16 mouse cellular contexts compared by ENCODE assay signal in genomic region chr1:155351527-155351926, GRCm38 (mm10).
A peak's percentile ranks its signal among the peaks of the same experiment; 100 is the strongest.
DNase-seq lines count a peak whose midpoint lies in the region; ATAC-seq and TF ChIP-seq lines count a peak whose summit lies in the region.
"Had no signal": no experiment of that assay in that cellular context is flagged by ENCODE, and none has a peak within 500 bp of the region (broad histone marks: within the 10 kb centered on the region; RNA-seq: fewer than 3 reads in every experiment).

No protein-coding gene starts in this region.

- ATAC-seq in forebrain, embryonic 15.5 days (replicated peaks): no peak
- ATAC-seq in forebrain, embryonic 12.5 days (ENCODE audit: low FRiP score): no peak
- peak; percentile 46; the same call in 1 of the 2 replicates for ATAC-seq in granulocyte monocyte progenitor cell, adult 5-6 weeks (replicated peaks; ENCODE audit: poor library complexity, severe bottlenecking)
- ATAC-seq in megakaryocyte, adult 5-6 weeks (ENCODE audit: poor library complexity, severe bottlenecking): peak; percentile 88

- TF ChIP-seq CTCF in MEL (IDR thresholded peaks at IDR 0.05 in 2 of 3, conservative IDR thresholded peaks at IDR 0.05 in 1 of 3; ENCODE audit: control insufficient read depth in 1 of 3, insufficient read depth in 1 of 3, low read depth in 2 of 3, low read length in 3 of 3, poor library complexity in 1 of 3, severe bottlenecking in 1 of 3): no peak

- no peak overlapping the region for H3K4me2 ChIP-seq in forebrain, embryonic 15.5 days (replicated peaks)
- H3K4me2 ChIP-seq in forebrain, embryonic 12.5 days: no peak overlapping the region
- H3K4me2 ChIP-seq: hindbrain, embryonic 15.5 days had no signal

- DNase-seq in MEL (ENCODE audit: low read depth, low spot score): peak; percentile 91
- DNase-seq in lung, postnatal 4 days: no peak
- no peak for DNase-seq in embryo, embryonic 10.5 days (ENCODE audit: low spot score)
- no peak for DNase-seq in heart, postnatal 14 days
- DNase-seq: cerebellum, adult 2 months; embryo, embryonic 11 days; kidney, adult 11 months; kidney, postnatal 4 days; lung, adult 18-20 months; lung, postnatal 36 days; thymus, postnatal 4 days had no signal

- intact Hi-C loops in heart, postnatal 14 days (cut with DNase I): no loop called here

- no peak overlapping the region for H3K4me3 ChIP-seq in forebrain, embryonic 15.5 days
- no peak overlapping the region for H3K4me3 ChIP-seq in forebrain, embryonic 12.5 days (replicated peaks)
- H3K4me3 ChIP-seq in MEL (ENCODE audit: control insufficient read depth in 1 of 2, insufficient read depth in 1 of 2, low read depth in 2 of 2, low read length in 2 of 2): peak overlapping the region; percentile 3 to 16
- H3K4me3 ChIP-seq: hindbrain, embryonic 15.5 days had no signal

- H3K9me3 ChIP-seq in forebrain, embryonic 15.5 days: no peaks in the 10 kb centered on the region
- no peaks in the 10 kb centered on the region for H3K9me3 ChIP-seq in forebrain, embryonic 12.5 days
- no peaks in the 10 kb centered on the region for H3K9me3 ChIP-seq in MEL (replicated peaks; ENCODE audit: insufficient read depth, low read length)
- H3K9me3 ChIP-seq: hindbrain, embryonic 15.5 days had no signal

- H3K4me1 ChIP-seq in forebrain, embryonic 15.5 days: peaks cover 13% of the 10 kb centered on the region
- no peaks in the 10 kb centered on the region for H3K4me1 ChIP-seq in forebrain, embryonic 12.5 days
- peaks cover 25 to 44% of the 10 kb centered on the region in 2 experiments for H3K4me1 ChIP-seq in MEL (ENCODE audit: control insufficient read depth in 1 of 2, insufficient read depth in 2 of 2, low read length in 2 of 2)
- H3K4me1 ChIP-seq: hindbrain, embryonic 15.5 days had no signal

- H3K9ac ChIP-seq in forebrain, embryonic 15.5 days (replicated peaks): no peak overlapping the region
- H3K9ac ChIP-seq in forebrain, embryonic 12.5 days: no peak overlapping the region
- peak overlapping the region; percentile 57 for H3K9ac ChIP-seq in MEL (ENCODE audit: control insufficient read depth, low read depth, low read length, poor library complexity, severe bottlenecking)
- H3K9ac ChIP-seq: hindbrain, embryonic 15.5 days had no signal

- TF ChIP-seq EP300 in MEL (IDR thresholded peaks at IDR 0.05; ENCODE audit: low read depth in 1 of 2, low read length in 2 of 2): peak; percentile 89 to 93

- H3K79me2 ChIP-seq in MEL (ENCODE audit: control insufficient read depth, insufficient read depth, low read length, poor library complexity): no peaks in the 10 kb centered on the region

- no peaks in the 10 kb centered on the region for H3K36me3 ChIP-seq in forebrain, embryonic 15.5 days
- H3K36me3 ChIP-seq in forebrain, embryonic 12.5 days (replicated peaks): no peaks in the 10 kb centered on the region
- peaks cover 0 to 60% of the 10 kb centered on the region in 2 experiments; a peak in 2 of 4 replicates for H3K36me3 ChIP-seq in MEL (ENCODE audit: control insufficient read depth in 1 of 2, insufficient read depth in 2 of 2, low read length in 2 of 2)
- H3K36me3 ChIP-seq: hindbrain, embryonic 15.5 days had no signal

- peak in 1 of 2 experiments; percentile 54; a peak in 2 of 4 replicates for TF ChIP-seq POLR2A in MEL (IDR thresholded peaks at IDR 0.05; ENCODE audit: control insufficient read depth in 1 of 2, insufficient read depth in 1 of 2, low read depth in 1 of 2, low read length in 2 of 2, poor library complexity in 1 of 2)

- H3K27ac ChIP-seq in forebrain, embryonic 15.5 days (replicated peaks): peak overlapping the region; percentile 25
- H3K27ac ChIP-seq in forebrain, embryonic 12.5 days: no peak overlapping the region
- H3K27ac ChIP-seq in MEL (ENCODE audit: control insufficient read depth, low read depth, low read length): peak overlapping the region; percentile 95
- H3K27ac ChIP-seq: hindbrain, embryonic 15.5 days had no signal

- 81% methylated on average over 4 of the region's 4 CpGs for WGBS in forebrain, embryonic 15.5 days
- WGBS in forebrain, embryonic 12.5 days: 90% methylated on average over 4 of the region's 4 CpGs

- TF ChIP-seq RAD21 in MEL (IDR thresholded peaks at IDR 0.05; ENCODE audit: low read depth, low read length): no peak

- H3K27me3 ChIP-seq in forebrain, embryonic 15.5 days: no peaks in the 10 kb centered on the region
- H3K27me3 ChIP-seq in forebrain, embryonic 12.5 days: no peaks in the 10 kb centered on the region
- no peaks in the 10 kb centered on the region for H3K27me3 ChIP-seq in MEL (ENCODE audit: control insufficient read depth in 1 of 2, insufficient read depth in 2 of 2, low read length in 2 of 2)
- H3K27me3 ChIP-seq: hindbrain, embryonic 15.5 days had no signal

TF ChIP-seq in MEL, 35 proteins besides CTCF, POLR2A, EP300 and RAD21:
- TF ChIP-seq MYB (IDR thresholded peaks at IDR 0.05; ENCODE audit: low read depth, low read length) (peak; percentile 94), TCF12 (IDR thresholded peaks at IDR 0.05; ENCODE audit: low read depth, low read length) (peak; percentile 78), MAX (IDR thresholded peaks at IDR 0.05; ENCODE audit: low read length) (no peak), TAL1 (IDR thresholded peaks at IDR 0.05; ENCODE audit: low read length) (peak; percentile 40), GATA1 (IDR thresholded peaks at IDR 0.05; ENCODE audit: low read depth, low read length) (peak; percentile 94), ZC3H11A (IDR thresholded peaks at IDR 0.05; ENCODE audit: low read depth, low read length) (no peak), CHD1 (IDR thresholded peaks at IDR 0.05; ENCODE audit: low read depth, low read length) (no peak), TBP (IDR thresholded peaks at IDR 0.05; ENCODE audit: low read depth, low read length) (0 out of 2 replicates have a peak, but pooled peaks have one; percentile 45), MYC (IDR thresholded peaks at IDR 0.05; ENCODE audit: low read depth, low read length) (0 out of 2 replicates have a peak, but pooled peaks have one; percentile 24), ZMIZ1 (IDR thresholded peaks at IDR 0.05; ENCODE audit: low read depth, low read length) (0 out of 2 replicates have a peak, but pooled peaks have one; percentile 22), RCOR1 (IDR thresholded peaks at IDR 0.05; ENCODE audit: low read depth, low read length) (peak; percentile 88), ETS1 (IDR thresholded peaks at IDR 0.05; ENCODE audit: low read depth, low read length) (peak; percentile 72; the same call in 1 of the 2 replicates), E2F4 (IDR thresholded peaks at IDR 0.05; ENCODE audit: borderline replicate concordance, low read depth, low read length) (no peak), USF1 (IDR thresholded peaks at IDR 0.05; ENCODE audit: low read depth, low read length) (no peak), HCFC1 (IDR thresholded peaks at IDR 0.05; ENCODE audit: low read depth, low read length) (no peak), UBTF (IDR thresholded peaks at IDR 0.05; ENCODE audit: borderline replicate concordance, insufficient read depth, low read depth, low read length) (no peak), POLR2AphosphoS2 (IDR thresholded peaks at IDR 0.05; ENCODE audit: low read length) (no peak)

Comparison
In these comparisons a context has a peak if more than half of its experiments do, and no peak if none do; other contexts are left out.
1. ATAC-seq: peak in granulocyte monocyte progenitor cell, adult 5-6 weeks (single experiment) and megakaryocyte, adult 5-6 weeks (single experiment); none in forebrain, embryonic 15.5 days (single experiment) and forebrain, embryonic 12.5 days (single experiment).
2. H3K4me3 ChIP-seq: peak in MEL (2 of 2); none in forebrain, embryonic 15.5 days (single experiment) and forebrain, embryonic 12.5 days (single experiment).